Mouse (Mus musculus) G1E (cell line): ENCODE data around the gene Pnliprp1. TPM values are rescaled to one million over a fixed set of nuclear protein-coding genes. Genes with fewer than 3 reads are reported as not detected.

Experiments
- ATAC-seq: 2 replicates; pipeline ENCODE4 v1.8.0; 2016; ENCODE audit warnings: mild to moderate bottlenecking; ENCODE audit not compliant: insufficient number of reproducible peaks, poor library complexity, low FRiP score, severe bottlenecking; ENCODE audit errors: extremely low read depth
- DNase-seq: peaks from one replicate; pipeline ENCODE4 v3.0.0; 2012; ENCODE audit warnings: low spot score
- H3K27me3 ChIP-seq: 2 replicates; pipeline ENCODE4 v1.6.1; 2012; ENCODE audit warnings: mild to moderate bottlenecking, low read length, inconsistent platforms; ENCODE audit not compliant: insufficient read depth
- H3K36me3 ChIP-seq: replicated peaks from 2 replicates; pipeline ENCODE3; 2012; ENCODE audit warnings: mild to moderate bottlenecking, inconsistent platforms
- H3K4me1 ChIP-seq: 2 replicates; pipeline ENCODE4 v1.6.1; 2012; ENCODE audit warnings: low read depth, low read length, inconsistent platforms, mixed read lengths; ENCODE audit not compliant: insufficient read depth
- H3K4me3 ChIP-seq: 2 replicates; pipeline ENCODE4 v1.5.1; 2012; ENCODE audit warnings: low read depth, mild to moderate bottlenecking, inconsistent platforms, low read length, moderate library complexity, mixed read lengths
- H3K9me3 ChIP-seq: replicated peaks from 2 replicates; pipeline ENCODE4 v1.6.1; 2012; ENCODE audit warnings: inconsistent platforms
- CTCF ChIP-seq: IDR thresholded peaks from 2 replicates; pipeline ENCODE4 v1.5.1; 2012; ENCODE audit warnings: low read depth, low read length, inconsistent platforms, mixed read lengths
- GATA1 ChIP-seq: IDR thresholded peaks from 2 replicates; pipeline ENCODE4 v1.6.1; 2012; ENCODE audit warnings: borderline replicate concordance, low read length, inconsistent platforms, mixed read lengths
- GATA2 ChIP-seq: IDR thresholded peaks from 2 replicates; pipeline ENCODE4 v1.6.1; 2012; ENCODE audit warnings: low read depth, low read length, inconsistent platforms, borderline replicate concordance
- POLR2AphosphoS5 ChIP-seq: IDR thresholded peaks from 2 replicates; pipeline ENCODE4 v1.6.1; 2012; ENCODE audit warnings: low read depth, low read length, inconsistent platforms; ENCODE audit not compliant: insufficient replicate concordance
- TAL1 ChIP-seq: conservative IDR thresholded peaks from 2 replicates; pipeline ENCODE4 v1.6.1; 2012; ENCODE audit warnings: low read depth, low read length, inconsistent platforms, mixed read lengths
- polyA plus RNA-seq: library from polyadenylated mRNA; stranded (reverse); fragments of >175 nt; gene quantifications from 2 replicates; pipeline ENCODE4 v1.2.3, GENCODE M21; 2012
- total RNA-seq, 2 experiments: library from RNA; stranded (forward) in 1 of 2; stranded (reverse) in 1 of 2; fragments of 200-1000 nt in 1 of 2; fragments of >200 nt in 1 of 2; fragmentation: Nextera tagmentation in 1 of 2; gene quantifications; 2 replicates each; pipeline ENCODE4 v1.2.3; 2014 to 2017

Pnliprp1 gene
- total and polyA plus RNA-seq, 3 experiments = 0.27 TPM; not detected in 2

GRCm38 (mm10) chr19:58717925-58718324 is 10.8 kb upstream of the Pnliprp1 start:
- no peaks in the 10 kb centered on the region for H3K9me3 ChIP-seq
- ATAC-seq (no peak), DNase-seq (no peak)
- no peaks in the 10 kb centered on the region for H3K27me3 ChIP-seq
- no peaks in the 10 kb centered on the region for H3K4me1 ChIP-seq
- no peak overlapping the region for H3K4me3 ChIP-seq
- no peaks in the 10 kb centered on the region for H3K36me3 ChIP-seq
- TF ChIP-seq CTCF (no peak), GATA1 (no peak), TAL1 (no peak), POLR2AphosphoS5 (no peak), GATA2 (no peak)

- ATAC-seq (no peak), DNase-seq (no peak)
- Histone ChIP-seq H3K4me3 (no peak overlapping the region), H3K27me3 (no peaks in the 10 kb centered on the region), H3K4me1 (no peaks in the 10 kb centered on the region), H3K9me3 (no peaks in the 10 kb centered on the region), H3K36me3 (no peaks in the 10 kb centered on the region)
- TF ChIP-seq CTCF = no peak
- no peak for TF ChIP-seq TAL1
- no peak for TF ChIP-seq GATA2
- TF ChIP-seq POLR2AphosphoS5 = no peak
- no peak for TF ChIP-seq GATA1
These were observed 8.2 kb upstream of the Pnliprp1 start for GRCm38 (mm10) chr19:58720439-58720838.

DNA sequence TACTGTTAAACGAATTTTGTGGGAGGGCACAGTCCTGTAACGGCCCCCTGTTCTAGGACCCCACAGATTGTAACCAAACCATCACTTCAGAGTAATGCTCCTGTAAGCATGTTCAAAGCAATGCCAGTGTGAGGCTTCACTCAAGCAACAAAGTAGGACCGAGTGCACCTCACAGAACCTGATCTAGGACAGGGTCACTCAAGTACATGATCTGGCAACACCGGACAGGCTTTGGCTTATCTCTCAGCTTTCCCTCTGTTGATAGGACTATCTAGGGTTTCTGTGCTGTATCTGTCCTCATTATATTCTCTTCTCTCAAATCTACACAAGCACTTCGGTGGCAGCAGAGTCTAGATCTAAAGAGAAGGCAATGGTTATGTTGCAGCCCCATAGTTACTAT is 2.1 kb upstream of the Pnliprp1 start:
- no peak for ATAC-seq
- no peak for TF ChIP-seq TAL1
- TF ChIP-seq CTCF = no peak
- TF ChIP-seq GATA1 = no peak
- no peak for TF ChIP-seq GATA2
- no peak for TF ChIP-seq POLR2AphosphoS5

GRCm38 (mm10) chr19:58727756-58728155 is 931 bp upstream of the Pnliprp1 start:
- Histone ChIP-seq H3K9me3 (peaks cover 4% of the 10 kb centered on the region), H3K27me3 (no peaks in the 10 kb centered on the region), H3K36me3 (no peaks in the 10 kb centered on the region), H3K4me1 (no peaks in the 10 kb centered on the region), H3K4me3 (no peak overlapping the region)
- DNase-seq (no peak), ATAC-seq (no peak)
- TF ChIP-seq GATA1 = no peak
- no peak for TF ChIP-seq TAL1
- TF ChIP-seq GATA2 = no peak
- TF ChIP-seq POLR2AphosphoS5 = no peak
- no peak for TF ChIP-seq CTCF

More for the DNA sequence above, 2.1 kb upstream of the Pnliprp1 start:
- H3K27me3 ChIP-seq = no peaks in the 10 kb centered on the region
- no peak for DNase-seq
- H3K4me1 ChIP-seq = no peaks in the 10 kb centered on the region
- no peaks in the 10 kb centered on the region; the same call in none of the 2 replicates for H3K9me3 ChIP-seq
- H3K4me3 ChIP-seq = no peak overlapping the region
- H3K36me3 ChIP-seq = no peaks in the 10 kb centered on the region

GRCm38 (mm10) chr19:58733216-58733615 is 4.5 kb downstream of the Pnliprp1 start:
- Histone ChIP-seq H3K36me3 (no peaks in the 10 kb centered on the region), H3K9me3 (peaks cover 11% of the 10 kb centered on the region; the same call in 1 of the 2 replicates), H3K4me1 (no peaks in the 10 kb centered on the region), H3K4me3 (no peak overlapping the region), H3K27me3 (no peaks in the 10 kb centered on the region)
- TF ChIP-seq TAL1 (no peak), POLR2AphosphoS5 (no peak), CTCF (no peak), GATA1 (no peak), GATA2 (no peak)
- ATAC-seq = no peak
- no peak for DNase-seq

DNA sequence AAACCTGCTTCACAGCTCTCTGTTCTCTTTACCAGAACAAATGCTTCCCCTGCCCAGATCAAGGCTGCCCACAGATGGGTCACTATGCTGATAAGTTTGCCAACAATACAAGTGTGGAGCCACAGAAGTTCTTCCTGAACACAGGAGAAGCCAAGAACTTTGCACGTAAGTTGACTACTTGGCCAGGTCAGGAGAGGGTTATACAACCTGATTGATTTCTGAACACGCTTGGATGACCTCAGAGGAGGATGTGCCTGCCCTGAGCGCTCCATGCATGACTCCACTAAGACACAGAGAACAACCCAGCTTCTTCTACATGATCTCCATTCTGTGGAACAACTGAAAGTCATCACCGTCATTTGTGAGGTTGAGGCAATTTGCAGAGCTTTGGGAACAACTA is 9.4 kb downstream of the Pnliprp1 start:
- no peak for DNase-seq
- no peaks in the 10 kb centered on the region for H3K36me3 ChIP-seq
- H3K9me3 ChIP-seq = peaks cover 19% of the 10 kb centered on the region; the same call in 1 of the 2 replicates
- H3K4me3 ChIP-seq = no peak overlapping the region
- no peaks in the 10 kb centered on the region for H3K27me3 ChIP-seq
- TF ChIP-seq CTCF = no peak
- no peak for TF ChIP-seq POLR2AphosphoS5
- H3K4me1 ChIP-seq = no peaks in the 10 kb centered on the region
- no peak for ATAC-seq

GRCm38 (mm10) chr19:58741036-58741435 is 12.3 kb downstream of the Pnliprp1 start:
- DNase-seq (no peak), ATAC-seq (no peak)
- Histone ChIP-seq H3K9me3 (peaks cover 18% of the 10 kb centered on the region), H3K4me3 (no peak overlapping the region), H3K27me3 (no peaks in the 10 kb centered on the region), H3K4me1 (no peaks in the 10 kb centered on the region), H3K36me3 (no peaks in the 10 kb centered on the region)
- TF ChIP-seq GATA2 (no peak), GATA1 (no peak), TAL1 (no peak), POLR2AphosphoS5 (no peak), CTCF (no peak)
